Mouse (Mus musculus) adrenal gland, postnatal 25 days (tissue): ENCODE data around the gene Dbnl. TPM values are rescaled to one million over a fixed set of nuclear protein-coding genes. Genes with fewer than 3 reads are reported as not detected.
"Not testable (repeated sequence)": the region's sequence is repeated elsewhere in the genome, so short reads cannot be mapped to it uniquely, and the experiment has no call there.

Experiments
- DNase-seq: peaks from one replicate; pipeline ENCODE4 v3.0.0; 2021; ENCODE audit warnings: mixed read lengths
- total RNA-seq: library from RNA; stranded (reverse); gene quantifications from 2 replicates; pipeline ENCODE4 v1.2.3, GENCODE M21; 2021

The Dbnl gene
- total RNA-seq, 1 experiment from 2014 or later, result 77.8 TPM

DNA sequence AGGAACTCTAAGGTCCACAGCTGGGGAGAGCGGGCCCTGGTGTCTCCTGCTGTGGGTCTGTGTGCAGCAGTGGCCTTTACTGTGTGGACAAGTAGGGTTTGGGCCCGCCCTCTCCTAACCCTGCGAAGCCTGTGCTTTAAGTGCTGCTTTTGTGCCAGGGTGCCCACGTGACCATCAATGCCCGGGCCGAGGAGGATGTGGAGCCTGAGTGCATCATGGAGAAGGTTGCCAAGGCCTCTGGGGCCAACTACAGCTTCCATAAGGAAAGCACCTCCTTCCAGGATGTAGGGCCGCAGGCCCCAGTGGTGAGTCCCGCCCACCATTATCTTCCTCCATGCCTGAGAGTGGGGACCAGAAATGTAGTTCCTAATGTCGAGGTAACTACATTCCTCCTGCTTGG lies 7.0 kb downstream of the Dbnl start:
- no peak for DNase-seq

GRCm38 (mm10) chr11:5795706-5796105 lies 7.4 kb downstream of the Dbnl start:
- no peak for DNase-seq

GRCm38 (mm10) chr11:5796939-5797338 lies 8.7 kb downstream of the Dbnl start:
- DNase-seq, result no peak

GRCm38 (mm10) chr11:5797371-5797770 lies 9.1 kb downstream of the Dbnl start:
- no peak for DNase-seq

GRCm38 (mm10) chr11:5797928-5798327 lies 9.6 kb downstream of the Dbnl start:
- DNase-seq, result no peak

DNA sequence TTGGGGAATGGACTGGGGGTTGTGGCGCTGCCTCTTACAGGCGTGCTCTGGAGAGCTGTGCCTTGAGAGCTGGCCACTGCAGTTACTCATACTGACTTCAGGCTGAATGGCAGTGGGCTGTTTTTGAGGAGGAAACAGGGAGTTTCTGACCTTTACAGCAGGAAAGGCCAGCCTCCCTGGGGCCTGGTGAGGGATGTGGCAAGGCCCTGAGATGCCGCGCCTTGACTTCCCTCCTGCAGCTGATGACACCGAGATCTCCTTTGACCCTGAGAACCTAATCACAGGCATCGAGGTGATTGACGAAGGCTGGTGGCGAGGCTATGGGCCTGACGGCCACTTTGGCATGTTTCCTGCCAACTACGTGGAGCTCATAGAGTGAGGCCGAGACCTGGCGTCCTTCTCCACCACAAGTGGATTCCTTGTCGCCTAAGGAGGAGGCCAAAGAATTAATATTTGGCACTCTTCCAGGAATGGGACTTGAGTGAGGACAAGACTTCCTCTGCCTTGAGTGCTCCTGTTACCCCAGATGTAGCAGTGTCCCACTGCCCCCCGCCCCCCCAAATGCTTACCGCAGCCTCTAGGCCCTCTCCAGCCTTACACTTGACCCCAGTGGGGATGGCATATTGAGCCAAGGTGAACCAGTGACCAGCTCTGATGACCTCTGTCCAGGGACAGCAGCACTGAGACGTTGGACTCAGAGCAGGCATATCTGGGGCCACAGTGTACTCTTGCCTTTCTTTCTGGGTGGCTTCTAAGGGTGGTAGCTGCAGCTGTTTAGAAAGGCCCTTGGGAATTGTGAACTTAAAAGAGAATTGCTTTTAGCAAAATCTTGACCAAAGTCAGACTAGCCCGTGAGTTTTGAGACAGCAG lies 11.6 kb downstream of the Dbnl start:
- DNase-seq, result no peak

- no peak for DNase-seq
Measured at GRCm38 (mm10) chr11:5801511-5801910, 13.2 kb downstream of the Dbnl start.

DNA sequence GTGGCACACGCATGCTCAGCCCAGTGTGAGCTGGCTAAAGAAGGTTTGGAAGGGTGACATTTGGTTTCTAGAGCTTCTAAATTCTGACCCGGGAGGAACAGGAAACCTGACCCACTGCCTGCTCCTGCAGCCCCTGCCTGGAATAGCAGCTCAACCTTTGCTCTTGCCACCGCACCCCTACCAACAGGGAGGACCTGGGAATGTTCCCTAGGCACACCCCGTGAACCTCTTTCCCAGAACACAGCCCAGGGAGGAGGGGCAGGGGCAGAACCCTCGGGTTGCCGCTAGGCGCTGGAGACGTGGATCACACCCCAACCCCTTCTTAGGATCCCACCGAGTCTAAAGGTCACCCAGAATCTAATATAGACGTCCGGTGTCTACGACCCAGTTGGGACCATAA lies 13.7 kb downstream of the Dbnl start:
- no peak for DNase-seq

DNA sequence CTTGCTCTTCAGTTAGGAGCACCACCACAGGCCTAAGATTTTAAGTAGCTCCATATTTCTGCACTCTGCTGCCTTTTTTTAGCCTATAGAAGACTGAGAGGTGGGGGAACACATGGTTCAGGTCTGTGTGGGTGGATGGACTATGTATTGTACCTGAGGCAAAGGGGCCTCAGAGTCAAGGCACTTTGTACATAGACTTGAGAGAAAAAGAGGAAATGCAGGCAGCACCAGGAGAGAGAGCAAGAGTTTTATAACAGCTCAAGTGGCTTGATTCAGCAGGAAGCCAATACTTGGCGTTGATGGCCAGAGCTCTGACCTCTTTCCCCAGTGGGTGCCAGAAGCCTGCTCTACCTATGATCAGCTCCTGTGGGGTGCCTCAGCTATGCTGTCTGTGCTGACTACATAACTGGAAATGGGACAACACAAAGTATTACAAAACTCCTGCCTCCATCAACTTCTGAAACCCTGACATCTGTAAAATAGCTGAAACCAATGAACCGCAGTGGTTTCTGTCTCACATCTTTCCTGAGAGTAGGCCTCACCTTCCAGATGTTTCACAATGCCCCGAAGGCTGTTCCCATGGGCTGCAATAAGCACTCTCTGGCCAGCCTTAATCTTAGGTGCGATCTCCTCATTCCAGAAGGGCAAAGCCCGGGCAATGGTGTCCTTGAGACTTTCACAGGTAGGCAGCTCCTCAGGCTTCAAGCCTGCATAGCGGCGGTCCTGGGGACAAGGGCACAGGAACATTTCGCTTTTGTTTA lies 14.3 kb downstream of the Dbnl start:
- no peak for DNase-seq

DNA sequence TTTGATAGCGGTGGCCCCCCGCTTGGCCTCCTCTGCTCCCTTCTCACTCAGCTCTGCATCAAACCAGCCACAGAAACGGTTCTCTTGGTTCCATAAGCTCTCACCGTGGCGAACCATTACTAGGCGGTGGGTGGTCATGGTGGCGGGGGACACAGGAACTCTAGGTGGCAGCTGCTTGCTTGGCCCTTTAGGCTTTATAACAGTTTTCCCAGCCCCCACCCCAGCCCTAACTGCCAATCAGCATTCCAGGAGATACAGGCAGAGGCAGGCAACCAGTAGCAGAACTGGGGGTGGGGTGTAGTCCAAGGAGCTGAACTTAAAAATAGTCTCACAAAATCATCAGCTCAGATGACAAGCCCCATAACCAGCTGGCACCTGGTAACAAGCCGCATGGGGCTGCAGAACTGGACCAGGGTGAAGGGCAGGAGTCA lies 15.3 kb downstream of the Dbnl start, which contains the start of gene Pgam2:
TSS of gene Pgam2 (minus strand) at position 183 of the 431 bp plus-strand sequence.
- DNase-seq, result no peak

- DNase-seq, result no peak
Measured at GRCm38 (mm10) chr11:5804174-5804573, 15.9 kb downstream of the Dbnl start.

DNA sequence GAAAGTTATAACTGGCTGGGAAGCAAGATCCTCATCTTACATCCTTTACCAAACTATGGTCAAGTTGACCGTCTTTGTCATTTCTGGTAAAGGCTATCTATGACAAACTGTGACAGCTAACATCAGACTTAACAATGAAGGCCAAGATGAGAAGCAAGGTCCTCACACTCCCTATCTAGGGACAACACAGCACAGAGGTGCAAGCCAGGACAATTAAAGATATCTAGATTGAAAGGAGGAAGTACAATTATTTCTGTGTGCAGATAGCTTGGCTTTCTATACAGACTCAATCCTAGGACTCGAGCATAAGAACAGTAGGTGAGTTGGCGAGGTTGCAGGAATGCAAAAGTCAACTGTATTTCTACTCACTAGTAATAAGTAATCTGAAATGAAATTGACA lies 17.4 kb downstream of the Dbnl start:
- no peak for DNase-seq

DNA sequence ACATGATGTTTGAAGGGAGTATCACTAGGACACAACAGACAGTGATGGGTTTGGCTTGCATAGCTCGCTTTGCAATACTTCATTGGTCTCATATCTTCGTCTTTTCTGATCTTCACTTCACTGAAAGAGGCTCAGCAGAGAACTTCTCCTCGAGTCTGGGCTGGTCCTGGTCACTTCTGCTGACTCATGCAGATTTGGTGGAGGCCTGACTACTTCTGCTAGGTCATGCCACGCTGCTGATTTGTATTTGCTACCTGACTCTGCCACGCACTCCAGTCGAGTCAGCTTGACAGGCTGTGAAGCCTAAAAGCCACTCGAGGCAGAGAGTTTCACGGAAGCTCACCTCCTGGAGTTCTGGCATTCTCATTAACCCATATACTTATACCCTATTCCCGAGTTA lies 19.7 kb downstream of the Dbnl start:
- DNase-seq, result no peak

DNA sequence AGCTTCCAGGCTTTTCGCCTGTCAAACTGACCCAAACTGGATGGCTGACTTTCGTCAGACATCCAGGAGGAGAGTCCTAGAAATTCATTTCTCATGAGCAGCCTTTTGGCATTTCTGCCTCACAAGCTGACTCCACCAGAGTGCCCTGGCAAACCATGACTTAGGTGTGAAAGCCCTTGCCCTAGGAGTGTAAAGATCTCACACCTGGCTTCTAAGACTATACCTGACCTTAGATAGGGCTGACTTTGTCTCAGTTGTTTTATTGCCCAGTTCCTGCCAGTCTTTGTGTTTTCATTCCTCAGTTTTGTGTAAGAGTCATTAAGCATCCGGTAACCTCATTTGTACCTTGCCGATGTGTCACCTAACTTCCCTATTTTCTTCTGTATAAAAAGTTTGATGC lies 21.2 kb downstream of the Dbnl start:
- DNase-seq, result not testable (repeated sequence)

GRCm38 (mm10) chr11:5813381-5813780 lies 25.1 kb downstream of the Dbnl start:
- DNase-seq, result no peak

GRCm38 (mm10) chr11:5819223-5819622 lies 30.9 kb downstream of the Dbnl start:
- DNase-seq, result no peak

- DNase-seq, result no peak
Measured at GRCm38 (mm10) chr11:5825432-5825831, 37.1 kb downstream of the Dbnl start.

GRCm38 (mm10) chr11:5827931-5828330 lies 39.6 kb downstream of the Dbnl start:
- no peak for DNase-seq

DNA sequence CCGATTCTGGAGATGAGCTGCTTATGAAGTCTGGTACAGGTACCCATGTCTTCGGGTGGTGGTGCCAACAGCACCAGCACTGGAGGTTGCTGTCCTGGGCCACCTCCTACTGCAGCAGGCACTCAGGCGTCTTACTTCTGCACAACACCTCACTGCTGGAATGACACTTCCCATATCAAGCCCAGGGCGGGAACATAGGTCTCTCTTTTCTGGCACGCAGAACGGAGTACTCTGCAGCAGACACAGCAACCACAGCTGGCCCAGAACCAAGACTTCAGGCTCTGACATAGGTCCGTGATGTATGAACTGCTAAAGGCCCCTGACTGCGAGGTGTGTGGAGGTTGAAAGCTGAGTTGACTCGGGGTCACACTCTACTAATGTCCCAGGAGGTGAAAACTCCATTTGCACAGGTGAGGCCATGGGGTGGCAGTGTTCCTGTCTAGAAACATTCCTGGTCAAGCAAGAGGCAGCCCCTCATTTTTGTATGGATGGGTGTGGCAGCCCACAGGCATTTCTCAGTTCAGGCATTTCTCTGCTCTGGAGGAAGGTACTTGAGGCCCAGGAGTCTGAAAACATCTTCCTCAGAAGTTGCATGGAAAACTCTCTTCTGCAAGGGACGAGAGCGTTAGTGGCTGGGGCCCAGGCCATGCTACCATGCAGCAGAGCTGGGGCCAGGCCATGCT lies 40.4 kb downstream of the Dbnl start:
- DNase-seq, result no peak

GRCm38 (mm10) chr11:5829327-5829726 lies 41.0 kb downstream of the Dbnl start:
- no peak for DNase-seq

GRCm38 (mm10) chr11:5834506-5834905 lies 46.2 kb downstream of the Dbnl start:
- DNase-seq, result no peak

DNA sequence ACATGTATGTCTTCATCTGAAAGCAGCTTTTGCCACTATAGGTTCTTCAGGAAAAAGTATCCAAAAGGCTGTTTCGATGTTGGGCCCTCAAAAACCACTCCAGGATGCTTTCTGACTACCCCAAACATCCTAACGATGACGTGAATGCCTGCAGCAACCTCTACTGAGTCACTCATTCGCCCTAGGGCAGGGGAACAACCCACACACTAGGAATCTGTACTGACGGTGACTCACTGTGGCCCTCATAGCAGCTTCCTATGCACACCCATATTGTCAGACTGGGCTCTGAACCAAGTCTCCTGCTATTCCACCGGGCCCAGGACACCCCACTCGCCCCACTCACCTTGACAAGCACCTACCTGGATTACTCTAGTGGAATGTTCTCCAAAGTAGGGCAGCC lies 46.8 kb downstream of the Dbnl start:
- no peak for DNase-seq

- DNase-seq, result no peak
Measured at GRCm38 (mm10) chr11:5836126-5836525, 47.8 kb downstream of the Dbnl start.
